Mouse (Mus musculus): ENCODE results near the gene Cldn10. TPM values are rescaled to one million over a fixed set of nuclear protein-coding genes. Genes with fewer than 3 reads are reported as not detected.
"Not testable (repeated sequence)": the region's sequence is repeated elsewhere in the genome, so short reads cannot be mapped to it uniquely, and the experiment has no call there.

The Cldn10 gene
- 1.7 and 1.9 TPM in 2 replicates for polyA plus RNA-seq (2016; fragmentation: Nextera tagmentation; extraction: Ambion mirVana)

DNA sequence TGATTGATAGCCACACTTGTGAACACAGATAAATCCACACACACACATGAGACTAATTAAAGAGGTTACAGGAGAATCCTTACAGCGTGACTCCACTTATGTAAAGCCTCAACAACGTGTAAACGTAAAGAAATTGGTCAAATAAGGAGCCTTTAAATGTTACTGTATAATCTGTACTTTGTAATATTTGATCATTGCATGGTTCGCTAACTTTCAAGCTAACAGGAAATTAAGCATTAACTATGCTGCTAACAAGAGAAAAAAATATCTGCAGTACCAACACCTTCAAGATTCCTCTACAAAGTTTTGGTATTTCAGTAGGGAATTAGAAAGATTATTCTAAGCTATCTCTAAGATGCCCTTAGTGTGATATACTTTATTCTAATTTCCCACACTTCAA lies at the start of gene Cldn10:
Cldn10 (plus strand) TSS at position 288 of the 400 bp plus-strand sequence.
- Histone ChIP-seq H3K4me3 (no peak within 1 kb of the TSS), H3K4me1 (no peaks in the 10 kb centered on the region), H3K4me2 (replicated peaks) (no peak within 1 kb of the TSS), H3K27ac (no peak within 1 kb of the TSS), H3K36me3 (no peaks in the 10 kb centered on the region), H3K9ac (no peak within 1 kb of the TSS), H3K27me3 (no peaks in the 10 kb centered on the region), H3K9me3 (no peaks in the 10 kb centered on the region)
- 67% methylated on average over 4 of the region's 4 CpGs for WGBS
- ATAC-seq (ENCODE audit: insufficient number of reproducible peaks, insufficient read depth, low FRiP score, low TSS enrichment): no peak

DNA sequence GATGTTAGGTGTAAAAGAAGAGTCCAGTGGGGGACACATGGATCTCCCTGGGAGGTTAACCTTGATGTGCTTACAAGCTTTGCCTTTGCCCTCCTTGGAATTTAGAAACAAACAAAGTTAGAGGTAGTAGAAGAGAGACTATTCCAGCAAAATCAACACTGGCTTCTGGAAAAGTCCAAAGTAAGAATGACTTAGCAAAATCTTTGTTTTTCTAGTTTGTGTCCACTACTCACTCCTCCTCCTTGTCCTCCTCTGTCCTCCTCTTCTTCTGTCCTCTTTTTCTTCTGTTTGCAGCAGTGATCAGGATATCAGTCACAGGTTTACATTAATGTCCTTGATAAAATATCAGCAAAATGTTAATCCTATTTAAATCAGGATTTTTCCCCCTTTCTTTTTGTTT lies 45.9 kb upstream of the Cldn10 start:
- Histone ChIP-seq H3K9ac (no peak overlapping the region), H3K27ac (no peak overlapping the region), H3K36me3 (no peaks in the 10 kb centered on the region), H3K4me1 (no peaks in the 10 kb centered on the region), H3K9me3 (peaks cover 4% of the 10 kb centered on the region; the same call in 1 of the 2 replicates), H3K27me3 (no peaks in the 10 kb centered on the region), H3K4me2 (replicated peaks) (no peak overlapping the region), H3K4me3 (no peak overlapping the region)
- ATAC-seq (ENCODE audit: insufficient number of reproducible peaks, insufficient read depth, low FRiP score, low TSS enrichment): no peak

DNA sequence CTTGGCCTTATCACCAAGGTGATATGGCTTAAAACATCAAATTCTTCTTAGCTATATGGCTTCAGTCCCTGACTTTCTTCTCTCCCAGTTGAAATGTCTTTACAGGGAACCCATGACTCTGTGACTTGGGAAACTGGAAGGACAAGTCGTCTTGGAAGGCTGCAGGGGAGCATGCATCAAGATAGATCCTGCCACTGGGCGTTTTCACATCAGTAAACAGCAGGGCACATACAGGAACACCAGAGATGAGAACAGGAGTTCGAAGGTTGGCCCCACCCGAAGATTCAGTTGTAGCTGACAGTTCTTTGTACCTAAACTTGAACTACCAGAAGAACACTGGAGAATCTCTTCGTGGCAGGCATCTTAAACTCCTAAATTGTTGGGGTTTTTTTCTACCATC lies 44.8 kb upstream of the Cldn10 start:
- WGBS: 72% methylated on average over 5 of the region's 5 CpGs
- ATAC-seq (ENCODE audit: insufficient number of reproducible peaks, insufficient read depth, low FRiP score, low TSS enrichment): no peak
- no peak overlapping the region for H3K9ac ChIP-seq
- H3K27me3 ChIP-seq: no peaks in the 10 kb centered on the region
- H3K4me3 ChIP-seq: no peak overlapping the region
- no peaks in the 10 kb centered on the region for H3K4me1 ChIP-seq
- H3K27ac ChIP-seq: no peak overlapping the region
- H3K9me3 ChIP-seq: peaks cover 4% of the 10 kb centered on the region; the same call in 1 of the 2 replicates
- no peak overlapping the region for H3K4me2 ChIP-seq (replicated peaks)
- no peaks in the 10 kb centered on the region for H3K36me3 ChIP-seq

DNA sequence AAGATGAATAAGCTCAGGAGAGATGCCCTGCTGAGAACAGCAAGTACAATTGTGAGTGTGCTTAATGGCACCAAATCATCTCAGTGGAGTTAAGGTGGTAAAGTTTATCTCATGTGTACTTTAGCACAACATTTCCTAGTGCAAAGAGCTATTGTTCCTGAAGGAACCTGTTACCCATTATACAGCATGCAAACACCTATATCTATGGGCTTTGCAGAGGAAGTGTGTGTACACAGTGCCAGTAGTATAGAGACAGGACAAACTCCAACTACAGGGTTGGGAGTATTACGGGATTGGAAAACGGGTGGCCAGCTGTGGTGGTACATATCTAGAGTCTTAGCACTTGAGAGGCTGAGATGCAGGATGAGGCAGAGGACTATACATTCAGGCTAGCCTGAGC lies 38.6 kb upstream of the Cldn10 start:
- H3K9me3 ChIP-seq: no peaks in the 10 kb centered on the region
- H3K9ac ChIP-seq: no peak overlapping the region
- no peak for ATAC-seq (ENCODE audit: insufficient number of reproducible peaks, insufficient read depth, low FRiP score, low TSS enrichment)
- H3K4me2 ChIP-seq (replicated peaks): no peak overlapping the region
- no peak overlapping the region for H3K4me3 ChIP-seq
- H3K27me3 ChIP-seq: no peaks in the 10 kb centered on the region
- 93% methylated on average over 2 of the region's 2 CpGs for WGBS
- H3K36me3 ChIP-seq: no peaks in the 10 kb centered on the region
- no peak overlapping the region for H3K27ac ChIP-seq
- no peaks in the 10 kb centered on the region for H3K4me1 ChIP-seq

- Histone ChIP-seq H3K4me2 (replicated peaks) (no peak overlapping the region), H3K27me3 (no peaks in the 10 kb centered on the region), H3K27ac (no peak overlapping the region), H3K4me1 (no peaks in the 10 kb centered on the region), H3K4me3 (no peak overlapping the region), H3K9ac (no peak overlapping the region), H3K36me3 (no peaks in the 10 kb centered on the region), H3K9me3 (no peaks in the 10 kb centered on the region)
- 56% methylated on average over 4 of the region's 4 CpGs for WGBS
- no peak for ATAC-seq (ENCODE audit: insufficient number of reproducible peaks, insufficient read depth, low FRiP score, low TSS enrichment)
These were observed 38.0 kb upstream of the Cldn10 start for GRCm38 (mm10) chr14:118749715-118750114.

GRCm38 (mm10) chr14:118750505-118751192 lies 37.1 kb upstream of the Cldn10 start:
- no peak for ATAC-seq (ENCODE audit: insufficient number of reproducible peaks, insufficient read depth, low FRiP score, low TSS enrichment)
- WGBS: 84% methylated on average over 6 of the region's 6 CpGs
- H3K4me1 ChIP-seq: no peaks in the 10 kb centered on the region
- H3K9ac ChIP-seq: no peak overlapping the region
- no peaks in the 10 kb centered on the region for H3K27me3 ChIP-seq
- no peak overlapping the region for H3K4me2 ChIP-seq (replicated peaks)
- no peaks in the 10 kb centered on the region for H3K9me3 ChIP-seq
- no peak overlapping the region for H3K27ac ChIP-seq
- no peaks in the 10 kb centered on the region for H3K36me3 ChIP-seq
- no peak overlapping the region for H3K4me3 ChIP-seq

DNA sequence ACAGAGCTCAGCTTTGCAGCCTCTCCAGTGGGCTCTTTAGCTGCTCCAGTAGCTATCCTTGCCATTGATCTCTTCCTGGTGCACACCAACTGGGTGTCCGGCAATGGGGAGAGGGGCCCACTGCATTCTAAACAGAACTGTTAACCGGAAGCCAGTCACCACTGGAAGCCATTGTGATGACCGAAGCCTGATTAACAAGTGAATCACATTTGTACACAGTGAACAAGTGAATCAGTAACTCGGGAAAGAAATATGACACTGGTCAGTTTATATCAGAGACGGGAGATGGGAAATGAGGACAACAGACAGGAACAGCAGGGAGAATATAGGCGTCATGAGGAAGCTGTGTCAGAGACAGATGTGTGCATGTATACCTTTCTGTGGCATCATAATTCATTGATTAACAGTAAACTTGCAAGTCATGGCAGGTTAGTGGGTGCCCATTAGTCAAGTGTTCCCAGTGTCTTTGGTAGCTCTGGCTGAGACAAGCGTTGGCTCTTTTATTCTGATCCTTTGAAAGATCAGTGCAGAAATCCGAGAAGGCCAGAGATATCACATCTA lies 36.4 kb upstream of the Cldn10 start:
- Histone ChIP-seq H3K9ac (no peak overlapping the region), H3K4me2 (replicated peaks) (no peak overlapping the region), H3K9me3 (no peaks in the 10 kb centered on the region), H3K4me3 (no peak overlapping the region), H3K27me3 (no peaks in the 10 kb centered on the region), H3K36me3 (no peaks in the 10 kb centered on the region), H3K4me1 (no peaks in the 10 kb centered on the region), H3K27ac (no peak overlapping the region)
- ATAC-seq (ENCODE audit: insufficient number of reproducible peaks, insufficient read depth, low FRiP score, low TSS enrichment): no peak
- WGBS: 87% methylated on average over 8 of the region's 8 CpGs

DNA sequence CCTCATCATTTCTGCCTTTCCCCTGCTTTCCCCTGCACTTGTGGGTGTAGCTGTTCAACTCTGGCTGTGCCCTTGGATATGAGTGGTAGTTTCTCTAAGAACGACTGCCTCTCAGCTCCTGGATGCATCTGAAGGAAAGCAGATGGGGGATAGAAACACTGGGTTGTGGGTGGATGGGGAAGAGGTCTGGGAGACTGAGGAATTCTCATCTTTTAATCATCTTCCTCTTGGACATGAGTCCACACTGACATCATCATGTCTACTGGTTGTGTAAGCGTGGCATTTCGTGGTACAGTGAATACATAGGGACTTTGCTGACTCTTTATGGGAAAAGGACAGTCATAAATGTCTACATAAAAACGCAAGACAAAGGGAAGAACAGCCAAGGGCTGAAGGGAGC lies 31.7 kb upstream of the Cldn10 start:
- Histone ChIP-seq H3K27me3 (no peaks in the 10 kb centered on the region), H3K9me3 (no peaks in the 10 kb centered on the region), H3K9ac (no peak overlapping the region), H3K36me3 (no peaks in the 10 kb centered on the region), H3K27ac (no peak overlapping the region), H3K4me2 (replicated peaks) (no peak overlapping the region), H3K4me3 (no peak overlapping the region), H3K4me1 (no peaks in the 10 kb centered on the region)
- no peak for ATAC-seq (ENCODE audit: insufficient number of reproducible peaks, insufficient read depth, low FRiP score, low TSS enrichment)
- 84% methylated on average over 4 of the region's 4 CpGs for whole genome bisulfite sequencing

DNA sequence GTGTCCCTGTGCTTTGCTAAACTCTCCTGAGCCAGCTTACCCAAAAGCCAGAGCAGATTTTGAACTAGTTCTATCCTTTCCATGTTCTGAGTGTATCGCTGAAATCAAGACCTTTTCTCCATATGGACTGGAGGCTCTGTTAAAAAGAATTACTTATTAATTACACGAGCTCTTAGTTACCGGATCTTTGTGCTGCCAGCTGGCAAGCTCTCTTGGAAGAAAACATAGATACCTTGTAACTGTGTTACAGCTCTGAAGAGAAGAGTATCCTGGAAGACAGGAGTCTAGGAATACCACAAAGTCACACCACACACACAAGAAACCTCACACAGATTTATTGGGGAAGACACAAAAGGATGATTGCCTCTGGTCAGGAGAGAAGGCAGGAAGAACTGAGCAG lies 31.1 kb upstream of the Cldn10 start:
- 87% methylated on average over 3 of the region's 3 CpGs for WGBS
- Histone ChIP-seq H3K27ac (no peak overlapping the region), H3K4me1 (no peaks in the 10 kb centered on the region), H3K4me2 (replicated peaks) (no peak overlapping the region), H3K9me3 (no peaks in the 10 kb centered on the region), H3K27me3 (no peaks in the 10 kb centered on the region), H3K36me3 (no peaks in the 10 kb centered on the region), H3K4me3 (no peak overlapping the region), H3K9ac (no peak overlapping the region)
- ATAC-seq (ENCODE audit: insufficient number of reproducible peaks, insufficient read depth, low FRiP score, low TSS enrichment): no peak

DNA sequence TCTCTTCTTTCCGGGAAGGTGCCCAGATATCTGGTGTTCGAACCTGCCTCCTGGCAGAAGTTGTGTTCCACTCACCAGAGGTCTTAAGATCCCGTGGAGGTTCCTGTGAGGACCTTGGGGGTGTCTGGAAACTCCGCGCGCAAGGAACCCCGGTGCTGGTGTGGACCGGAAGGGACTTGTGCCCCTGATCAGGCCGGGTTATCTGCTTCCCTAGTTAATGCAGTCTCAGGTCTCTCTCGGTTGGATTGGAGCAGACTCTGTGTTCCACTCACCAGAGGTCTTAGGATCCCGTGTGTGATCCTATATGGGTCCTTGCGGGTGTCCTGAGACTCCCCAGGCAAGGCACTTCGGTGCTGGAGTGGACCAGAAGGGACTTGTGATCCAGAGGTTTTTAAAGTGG lies 24.3 kb upstream of the Cldn10 start:
- not testable (repeated sequence) for H3K9me3 ChIP-seq; H3K9ac ChIP-seq; H3K4me3 ChIP-seq; H3K27ac ChIP-seq; ATAC-seq (ENCODE audit: insufficient number of reproducible peaks, insufficient read depth, low FRiP score, low TSS enrichment); H3K4me2 ChIP-seq (replicated peaks); H3K4me1 ChIP-seq; H3K27me3 ChIP-seq; H3K36me3 ChIP-seq
- 93% methylated on average over 13 of the region's 13 CpGs for WGBS

- no peak for ATAC-seq (ENCODE audit: insufficient number of reproducible peaks, insufficient read depth, low FRiP score, low TSS enrichment)
- H3K9me3 ChIP-seq: no peaks in the 10 kb centered on the region
- no peak overlapping the region for H3K4me3 ChIP-seq
- no peaks in the 10 kb centered on the region for H3K36me3 ChIP-seq
- H3K27me3 ChIP-seq: peaks cover 8% of the 10 kb centered on the region; the same call in 1 of the 2 replicates
- no peaks in the 10 kb centered on the region for H3K4me1 ChIP-seq
- no peak overlapping the region for H3K27ac ChIP-seq
- no peak overlapping the region for H3K4me2 ChIP-seq (replicated peaks)
- H3K9ac ChIP-seq: no peak overlapping the region
- 80% methylated on average over 9 of the region's 9 CpGs for WGBS
These were observed 23.7 kb upstream of the Cldn10 start for GRCm38 (mm10) chr14:118763917-118764495.

- Histone ChIP-seq H3K4me2 (replicated peaks) (no peak overlapping the region), H3K9me3 (no peaks in the 10 kb centered on the region), H3K4me1 (no peaks in the 10 kb centered on the region), H3K9ac (no peak overlapping the region), H3K4me3 (no peak overlapping the region), H3K36me3 (no peaks in the 10 kb centered on the region), H3K27ac (no peak overlapping the region), H3K27me3 (peaks cover 11% of the 10 kb centered on the region; the same call in 1 of the 2 replicates)
- ATAC-seq (ENCODE audit: insufficient number of reproducible peaks, insufficient read depth, low FRiP score, low TSS enrichment): no peak
- WGBS: 75% methylated on average over 7 of the region's 7 CpGs
These were observed 22.4 kb upstream of the Cldn10 start for GRCm38 (mm10) chr14:118765306-118765705.
